Mouse (Mus musculus): Measurements from ENCODE around the gene Rtn1.

GRCm38 (mm10) chr12:72324210-72324871, 84.5 kb downstream of the Rtn1 start:
- TF ChIP-seq POLR2A (IDR thresholded peaks at IDR 0.05; ENCODE audit: low read depth, low read length) (no peak), CTCF (conservative IDR thresholded peaks at IDR 0.05; ENCODE audit: insufficient read depth, insufficient read length, low read depth, low read length) (no peak)

Data from kidney, adult 2 months (tissue).